Mouse (Mus musculus) embryonic facial prominence, embryonic 10.5 days (tissue): ENCODE data around the gene Mei1. TPM values are rescaled to one million over a fixed set of nuclear protein-coding genes. Genes with fewer than 3 reads are reported as not detected.

Source experiments
- DNase-seq: peaks from one replicate; pipeline ENCODE4 v3.0.0-alpha.2; 2017; ENCODE audit warnings: low spot score
- H3K27ac ChIP-seq: fragments of 300-500 bp; sonication (generic); replicated peaks from 2 replicates; pipeline ENCODE4 v1.5.1; 2016; ENCODE audit warnings: mild to moderate bottlenecking
- H3K27me3 ChIP-seq: fragments of 300-500 bp; sonication (generic); replicated peaks from 2 replicates; pipeline ENCODE4 v1.6.1; 2016; ENCODE audit warnings: low read depth, mild to moderate bottlenecking; ENCODE audit not compliant: poor library complexity, severe bottlenecking
- H3K36me3 ChIP-seq: fragments of 300-500 bp; sonication (generic); replicated peaks from 2 replicates; pipeline ENCODE4 v1.6.1; 2016; ENCODE audit warnings: mild to moderate bottlenecking, moderate library complexity
- H3K4me1 ChIP-seq: fragments of 300-500 bp; sonication (generic); 2 replicates; pipeline ENCODE4 v1.6.1; 2016
- H3K4me3 ChIP-seq: fragments of 300-500 bp; sonication (generic); 2 replicates; pipeline ENCODE4 v1.5.1; 2016; ENCODE audit warnings: mild to moderate bottlenecking, moderate library complexity
- H3K9me3 ChIP-seq: fragments of 300-500 bp; sonication (generic); 2 replicates; pipeline ENCODE4 v1.6.1; 2016; ENCODE audit warnings: mild to moderate bottlenecking
- WGBS: fragments of 180-500 bp; shearing (Covaris S2); methylation state at CpG from one replicate; pipeline ENCODE4 v1.1.7; 2016; 5-methylcytosine and 5-hydroxymethylcytosine counted together
- polyA plus RNA-seq: library from polyadenylated mRNA; unstranded; fragments of >200 nt; fragmentation: Nextera tagmentation; extraction: Ambion mirVana; gene quantifications from 2 replicates; pipeline ENCODE4 v1.2.1, GENCODE M21; 2016

Mei1 gene
- polyA plus RNA-seq, 1 experiment from 2014 or later: 0.14 TPM

- peaks cover 24% of the 10 kb centered on the region for H3K36me3 ChIP-seq
- no peaks in the 10 kb centered on the region for H3K9me3 ChIP-seq
- DNase-seq: peak; percentile 92
- H3K27me3 ChIP-seq: no peaks in the 10 kb centered on the region
- H3K4me1 ChIP-seq: peaks cover 14% of the 10 kb centered on the region
- peak within 1 kb of the TSS; percentile 96 for H3K27ac ChIP-seq
- H3K4me3 ChIP-seq: peak within 1 kb of the TSS; percentile 100
- under 1% methylated on average over 74 of the region's 74 CpGs for WGBS
Observed at GRCm38 (mm10) chr15:82047080-82047883, 22.5 kb upstream of the Mei1 start, which contains the start of gene Snu13. TSS of gene Snu13 (minus strand) at chr15:82047598.

DNA sequence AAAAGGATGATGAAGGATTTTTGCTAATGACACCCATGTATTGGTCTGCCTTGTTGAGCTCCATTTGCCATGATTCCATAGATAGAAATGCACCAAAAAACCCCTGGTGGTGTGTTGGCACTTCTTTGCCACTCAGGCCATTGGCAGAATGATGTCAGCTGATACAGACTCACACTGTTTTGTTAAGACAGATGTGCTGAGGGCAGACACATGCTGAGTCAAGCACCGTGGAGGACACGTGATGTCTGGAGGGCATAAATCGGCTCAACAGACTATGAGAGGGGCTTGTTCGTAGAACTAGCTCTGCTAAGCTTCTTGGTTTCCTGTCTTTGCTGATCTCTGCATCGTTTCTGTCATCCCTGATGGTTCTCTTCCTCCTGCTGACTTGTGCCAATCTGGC lies 17.3 kb upstream of the Mei1 start:
- no peak for DNase-seq
- Histone ChIP-seq H3K9me3 (no peaks in the 10 kb centered on the region), H3K4me3 (no peak overlapping the region), H3K27me3 (no peaks in the 10 kb centered on the region), H3K4me1 (no peaks in the 10 kb centered on the region), H3K27ac (no peak overlapping the region), H3K36me3 (no peaks in the 10 kb centered on the region)
- WGBS: 65% methylated on average over 5 of the region's 5 CpGs

GRCm38 (mm10) chr15:82058719-82059201 lies 11.0 kb upstream of the Mei1 start, which contains the start of gene 4930407I10Rik:
TSS of gene 4930407I10Rik (plus strand) at chr15:82059151.
- WGBS: 88% methylated on average over 1 of the region's 1 CpGs
- Histone ChIP-seq H3K4me1 (peaks cover 5% of the 10 kb centered on the region), H3K4me3 (no peak within 1 kb of the TSS), H3K27me3 (peaks cover 24% of the 10 kb centered on the region), H3K36me3 (no peaks in the 10 kb centered on the region), H3K27ac (no peak within 1 kb of the TSS), H3K9me3 (no peaks in the 10 kb centered on the region)
- no peak for DNase-seq

- peaks cover 15% of the 10 kb centered on the region for H3K4me1 ChIP-seq
- peak; percentile 20 for DNase-seq
- 52% methylated on average over 14 of the region's 14 CpGs for WGBS
- H3K27ac ChIP-seq: no peak overlapping the region; the same call in 1 of the 2 replicates
- peak overlapping the region; percentile 19; the same call in 1 of the 2 replicates for H3K4me3 ChIP-seq
- no peaks in the 10 kb centered on the region for H3K9me3 ChIP-seq
- no peaks in the 10 kb centered on the region for H3K36me3 ChIP-seq
- H3K27me3 ChIP-seq: peaks cover 66% of the 10 kb centered on the region
Observed at GRCm38 (mm10) chr15:82063909-82064308, 5.9 kb upstream of the Mei1 start.

- peak; percentile 77 for DNase-seq
- Histone ChIP-seq H3K27ac (no peak overlapping the region), H3K4me3 (no peak overlapping the region), H3K36me3 (no peaks in the 10 kb centered on the region), H3K4me1 (peaks cover 21% of the 10 kb centered on the region), H3K27me3 (peaks cover 82% of the 10 kb centered on the region), H3K9me3 (no peaks in the 10 kb centered on the region; the same call in 1 of the 2 replicates)
- WGBS: 17% methylated on average over 7 of the region's 7 CpGs
Observed at GRCm38 (mm10) chr15:82065511-82065910, 4.3 kb upstream of the Mei1 start.

DNA sequence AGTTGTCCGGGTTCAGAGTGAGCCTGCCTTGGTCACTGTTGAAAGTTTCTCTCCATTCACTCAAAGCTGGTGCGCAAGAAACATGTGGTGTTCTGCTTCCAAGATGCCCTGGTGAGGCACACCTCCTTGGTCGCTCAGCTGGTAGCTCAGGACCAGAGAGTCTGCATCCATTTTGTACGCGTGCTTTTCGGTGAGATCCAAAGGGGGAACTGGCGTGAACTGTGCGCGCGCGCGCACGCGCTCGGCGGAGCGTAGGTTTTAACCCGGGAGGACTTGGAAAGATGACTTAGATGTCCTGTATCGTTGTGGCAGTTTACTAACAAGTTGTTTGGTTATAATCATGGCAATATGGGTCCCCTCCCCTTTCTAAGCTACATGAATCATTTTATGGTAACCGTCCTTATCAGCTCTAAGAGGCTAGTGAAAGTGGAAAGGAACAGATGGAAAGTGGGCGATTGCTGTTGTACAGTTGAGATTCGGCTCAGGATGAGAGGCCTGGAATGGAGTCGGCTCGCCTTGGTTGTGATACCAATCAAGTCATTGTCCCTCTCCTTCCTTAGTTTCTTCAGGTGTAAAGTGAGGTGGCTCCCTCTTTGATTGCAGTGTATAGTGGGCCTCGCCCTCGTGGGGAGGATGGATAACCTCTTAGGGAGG lies 2.1 kb downstream of the Mei1 start:
- WGBS: 90% methylated on average over 26 of the region's 26 CpGs
- H3K27me3 ChIP-seq: peaks cover 49% of the 10 kb centered on the region
- no peak for DNase-seq

GRCm38 (mm10) chr15:82073490-82073889 lies 3.7 kb downstream of the Mei1 start:
- Histone ChIP-seq H3K36me3 (no peaks in the 10 kb centered on the region), H3K27me3 (peaks cover 38% of the 10 kb centered on the region), H3K9me3 (no peaks in the 10 kb centered on the region; the same call in 1 of the 2 replicates), H3K4me1 (peaks cover 6% of the 10 kb centered on the region; the same call in 1 of the 2 replicates), H3K4me3 (no peak overlapping the region), H3K27ac (no peak overlapping the region)
- no peak for DNase-seq
- 86% methylated on average over 7 of the region's 7 CpGs for WGBS

More for the DNA sequence above, 2.1 kb downstream of the Mei1 start:
- Histone ChIP-seq H3K36me3 (no peaks in the 10 kb centered on the region), H3K4me1 (peaks cover 6% of the 10 kb centered on the region; the same call in 1 of the 2 replicates), H3K9me3 (no peaks in the 10 kb centered on the region; the same call in 1 of the 2 replicates), H3K27ac (no peak overlapping the region), H3K4me3 (no peak overlapping the region)

DNA sequence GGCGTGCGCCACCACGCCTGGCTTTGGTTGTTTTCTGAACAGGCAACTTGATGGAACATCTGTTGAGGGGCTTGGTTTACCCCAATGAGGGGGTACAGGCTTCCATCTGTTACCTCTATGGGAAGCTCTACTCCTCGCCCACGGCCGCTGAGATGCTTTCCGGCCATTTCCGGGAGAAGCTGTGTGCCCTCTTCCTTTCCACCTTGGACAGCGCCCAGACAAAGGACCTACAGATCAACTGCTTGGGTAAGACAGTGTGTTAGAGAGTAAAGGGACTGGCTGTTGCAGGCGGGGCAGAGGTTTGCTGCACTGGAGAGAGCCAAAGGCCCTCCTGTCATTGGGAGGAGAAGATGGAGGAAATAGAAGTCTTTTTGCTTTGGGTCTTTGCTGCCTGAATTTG lies 10.1 kb downstream of the Mei1 start:
- Histone ChIP-seq H3K4me1 (0 out of 2 replicates have a peak, but pooled peaks cover 4% of the 10 kb centered on the region), H3K27ac (no peak overlapping the region), H3K36me3 (no peaks in the 10 kb centered on the region), H3K9me3 (no peaks in the 10 kb centered on the region), H3K4me3 (no peak overlapping the region), H3K27me3 (no peaks in the 10 kb centered on the region)
- DNase-seq: peak; percentile 27
- WGBS: 53% methylated on average over 10 of the region's 10 CpGs

- Histone ChIP-seq H3K9me3 (no peaks in the 10 kb centered on the region), H3K36me3 (no peaks in the 10 kb centered on the region), H3K4me1 (0 out of 2 replicates have a peak, but pooled peaks cover 4% of the 10 kb centered on the region), H3K27me3 (peaks cover 4% of the 10 kb centered on the region; the same call in 1 of the 2 replicates), H3K4me3 (no peak overlapping the region), H3K27ac (no peak overlapping the region)
- 35% methylated on average over 7 of the region's 7 CpGs for WGBS
- peak; percentile 51 for DNase-seq
Observed at GRCm38 (mm10) chr15:82081161-82081560, 11.4 kb downstream of the Mei1 start.

- 86% methylated on average over 9 of the region's 9 CpGs for WGBS
- peaks cover 20% of the 10 kb centered on the region for H3K27me3 ChIP-seq
- no peaks in the 10 kb centered on the region for H3K9me3 ChIP-seq
- no peak overlapping the region for H3K4me3 ChIP-seq
- no peak for DNase-seq
- no peaks in the 10 kb centered on the region for H3K36me3 ChIP-seq
- H3K27ac ChIP-seq: no peak overlapping the region
- 0 out of 2 replicates have a peak, but pooled peaks cover 7% of the 10 kb centered on the region for H3K4me1 ChIP-seq
Observed at GRCm38 (mm10) chr15:82085606-82086005, 15.8 kb downstream of the Mei1 start.

DNA sequence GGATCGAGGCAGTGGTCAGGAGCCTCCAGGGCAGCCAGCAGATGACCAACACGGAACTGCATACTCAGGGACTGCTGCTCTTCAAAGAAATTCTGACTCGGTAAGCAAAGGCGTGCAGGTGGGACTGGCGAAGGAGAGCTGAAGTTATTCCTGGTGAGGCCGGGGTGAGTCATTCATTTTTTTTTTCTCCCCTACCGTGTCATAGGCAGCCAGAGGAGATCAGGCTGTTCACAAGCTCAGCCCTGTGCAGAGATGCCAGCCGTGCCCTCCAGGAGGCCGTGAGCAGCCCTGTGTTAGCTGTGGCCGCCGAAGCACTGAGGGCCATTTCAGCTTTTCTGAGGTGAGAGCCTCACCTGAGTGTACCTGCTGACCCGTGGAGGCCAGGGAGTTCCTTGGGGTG lies 16.3 kb downstream of the Mei1 start:
- no peak overlapping the region for H3K4me3 ChIP-seq
- no peaks in the 10 kb centered on the region for H3K9me3 ChIP-seq
- peaks cover 20% of the 10 kb centered on the region for H3K27me3 ChIP-seq
- no peak overlapping the region for H3K27ac ChIP-seq
- WGBS: 80% methylated on average over 12 of the region's 12 CpGs
- DNase-seq: no peak
- 0 out of 2 replicates have a peak, but pooled peaks cover 3% of the 10 kb centered on the region for H3K4me1 ChIP-seq
- no peaks in the 10 kb centered on the region for H3K36me3 ChIP-seq

DNA sequence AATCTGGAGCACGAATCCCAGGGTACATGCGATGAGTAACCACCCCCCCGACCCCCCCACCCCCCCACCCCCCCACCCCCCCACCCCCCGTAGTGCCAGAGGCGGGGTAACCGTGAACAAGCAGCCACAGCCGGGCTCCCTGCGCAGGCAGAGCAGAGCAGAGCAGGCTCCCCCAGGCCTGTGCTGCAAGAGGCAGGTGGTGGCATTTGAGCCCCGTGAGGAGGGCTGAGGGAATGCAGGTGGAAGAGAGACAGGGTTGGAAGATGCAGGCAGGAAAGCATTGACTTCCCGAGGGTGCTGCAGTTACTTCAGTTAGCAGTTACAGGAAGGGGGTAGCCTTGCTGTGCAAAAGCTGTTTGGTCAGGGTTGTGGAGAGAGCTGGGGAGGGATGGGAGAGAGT lies 17.5 kb downstream of the Mei1 start:
- H3K4me3 ChIP-seq: no peak overlapping the region
- peaks cover 20% of the 10 kb centered on the region for H3K27me3 ChIP-seq
- H3K4me1 ChIP-seq: 0 out of 2 replicates have a peak, but pooled peaks cover 3% of the 10 kb centered on the region
- no peaks in the 10 kb centered on the region for H3K36me3 ChIP-seq
- no peak overlapping the region for H3K27ac ChIP-seq
- peak; percentile 36 for DNase-seq
- H3K9me3 ChIP-seq: no peaks in the 10 kb centered on the region
- 11% methylated on average over 10 of the region's 10 CpGs for WGBS
